Mouse (Mus musculus) stomach, postnatal 0 days (tissue): ENCODE measurements around the gene Notch1.

Experiments used
- CTCF ChIP-seq: IDR thresholded peaks from 2 replicates; pipeline ENCODE4 v1.5.1; 2016; ENCODE audit warnings: antibody characterized with exemption, low read depth, mild to moderate bottlenecking, moderate library complexity
- EP300 ChIP-seq: optimal IDR thresholded peaks from 2 replicates; pipeline ENCODE3; 2016; ENCODE audit warnings: antibody characterized with exemption

DNA sequence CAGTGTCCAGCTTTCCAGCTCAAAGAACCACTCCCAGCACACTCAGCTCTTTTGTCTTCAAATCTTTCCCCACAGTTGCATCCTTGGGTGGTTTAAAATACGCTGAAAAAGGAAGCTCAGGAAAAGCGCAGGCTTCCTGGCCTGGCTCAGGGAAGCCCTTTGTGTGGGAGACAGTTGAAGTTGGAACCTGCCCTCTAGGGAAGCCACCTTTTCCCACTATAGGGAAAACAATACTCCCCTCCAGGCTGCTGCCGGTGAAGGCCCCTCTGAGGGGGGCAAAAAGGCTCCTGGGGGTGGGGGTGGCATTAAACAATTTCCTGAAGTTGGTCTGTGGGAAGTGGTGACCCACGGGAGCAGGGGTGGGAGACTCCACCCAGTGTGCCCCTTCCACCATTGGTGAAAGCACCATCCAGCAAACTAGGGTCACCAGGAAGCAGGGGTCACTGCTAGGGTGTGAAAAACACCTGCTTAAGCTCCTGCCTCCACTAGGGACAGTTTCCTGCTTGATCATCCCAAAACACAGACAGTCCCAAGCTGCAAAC, 25.6 kb downstream of the Notch1 start:
- TF ChIP-seq CTCF (peak; percentile 21; the same call in 1 of the 2 replicates), EP300 (no peak)
